8 mouse cellular contexts compared by ENCODE assay signal in the genomic region with DNA sequence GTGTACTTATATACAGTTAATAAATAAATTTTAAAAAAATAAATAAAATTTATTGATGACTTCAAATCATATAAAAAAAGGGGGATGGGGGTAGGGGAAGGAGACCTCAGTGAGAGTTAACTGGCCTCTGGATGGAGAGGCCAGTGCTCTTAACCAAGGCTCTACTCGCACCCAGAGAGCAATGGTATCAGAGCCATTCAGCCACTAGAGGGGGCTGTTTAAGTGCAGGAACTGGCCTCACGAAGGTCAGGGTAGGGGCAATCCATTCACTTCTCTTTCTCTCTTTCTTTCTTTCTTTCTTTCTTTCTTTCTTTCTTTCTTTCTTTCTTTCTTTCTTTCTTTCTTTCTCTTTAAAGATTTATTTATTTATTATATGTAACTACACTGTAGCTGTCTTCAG. TPM values are rescaled to one million over a fixed set of nuclear protein-coding genes. Genes with fewer than 3 reads are reported as not detected.
A peak's percentile ranks its signal among the peaks of the same experiment; 100 is the strongest.
DNase-seq lines count a peak whose midpoint lies in the region; ATAC-seq and TF ChIP-seq lines count a peak whose summit lies in the region.

No protein-coding gene starts in this region.

- H3K27ac ChIP-seq in heart, adult 2 months = no peak overlapping the region
- H3K27ac ChIP-seq in heart, embryonic 11.5 days (ENCODE audit: low read depth, low read length) = no peak overlapping the region
- H3K27ac ChIP-seq in bone marrow macrophage, adult 2 months (ENCODE audit: insufficient read depth, low read depth, low read length) = no peak overlapping the region
- no peak overlapping the region for H3K27ac ChIP-seq in kidney, postnatal 0 days
- no peak overlapping the region for H3K27ac ChIP-seq in intestine, embryonic 15.5 days

- H3K4me3 ChIP-seq in heart, adult 2 months = no peak overlapping the region
- no peak overlapping the region for H3K4me3 ChIP-seq in heart, embryonic 11.5 days (ENCODE audit: low read depth, low read length)
- no peak overlapping the region for H3K4me3 ChIP-seq in bone marrow macrophage, adult 2 months (ENCODE audit: insufficient read depth, low read length)
- no peak overlapping the region for H3K4me3 ChIP-seq in kidney, postnatal 0 days (replicated peaks; ENCODE audit: low read depth, low read length)
- no peak overlapping the region for H3K4me3 ChIP-seq in intestine, embryonic 15.5 days (replicated peaks)

- TF ChIP-seq CTCF in heart, adult 2 months (IDR thresholded peaks at IDR 0.05) = peak; percentile 83
- TF ChIP-seq CTCF in bone marrow macrophage, adult 2 months (IDR thresholded peaks at IDR 0.05; ENCODE audit: low read depth, low read length) = peak; percentile 84; the same call in 1 of the 2 replicates
- TF ChIP-seq CTCF in kidney, postnatal 0 days (IDR thresholded peaks at IDR 0.05; ENCODE audit: low read depth) = peak; percentile 67

- H3K9me3 ChIP-seq in heart, embryonic 11.5 days (replicated peaks; ENCODE audit: control insufficient read depth, low read length) = no peaks in the 10 kb centered on the region
- H3K9me3 ChIP-seq in kidney, postnatal 0 days (replicated peaks; ENCODE audit: low read length) = no peaks in the 10 kb centered on the region
- no peaks in the 10 kb centered on the region for H3K9me3 ChIP-seq in intestine, embryonic 15.5 days

- no peaks in the 10 kb centered on the region for H3K4me1 ChIP-seq in heart, adult 2 months (ENCODE audit: control insufficient read depth, insufficient read depth, low read length)
- H3K4me1 ChIP-seq in heart, embryonic 11.5 days (ENCODE audit: control insufficient read depth, insufficient read depth, low read length) = peaks cover 6% of the 10 kb centered on the region
- H3K4me1 ChIP-seq in bone marrow macrophage, adult 2 months (ENCODE audit: control insufficient read depth, insufficient read depth, low read length) = peaks cover 10% of the 10 kb centered on the region; the same call in 1 of the 2 replicates
- peaks cover 14% of the 10 kb centered on the region for H3K4me1 ChIP-seq in kidney, postnatal 0 days (replicated peaks; ENCODE audit: insufficient read depth, low read length)
- H3K4me1 ChIP-seq in intestine, embryonic 15.5 days (replicated peaks) = peaks cover 3% of the 10 kb centered on the region; the same call in 1 of the 2 replicates

- H3K79me2 ChIP-seq in heart, adult 2 months (replicated peaks; ENCODE audit: control insufficient read depth, insufficient read depth, low read length) = no peaks in the 10 kb centered on the region

- no peak for TF ChIP-seq POLR2A in heart, adult 2 months (IDR thresholded peaks at IDR 0.05; ENCODE audit: insufficient read depth, low read depth, low read length)
- TF ChIP-seq POLR2A in bone marrow macrophage, adult 2 months (IDR thresholded peaks at IDR 0.05; ENCODE audit: borderline replicate concordance, low read depth, low read length) = no peak

- no peaks in the 10 kb centered on the region for H3K36me3 ChIP-seq in heart, adult 2 months (ENCODE audit: control insufficient read depth, insufficient read depth, low read length)
- H3K36me3 ChIP-seq in heart, embryonic 11.5 days (ENCODE audit: control insufficient read depth, insufficient read depth, low read length) = peaks cover 5% of the 10 kb centered on the region
- H3K36me3 ChIP-seq in kidney, postnatal 0 days (ENCODE audit: insufficient read depth, low read length) = 0 out of 2 replicates have a peak, but pooled peaks cover 3% of the 10 kb centered on the region
- H3K36me3 ChIP-seq in intestine, embryonic 15.5 days = peaks cover 6% of the 10 kb centered on the region; the same call in 1 of the 2 replicates

- no peak for DNase-seq in heart, adult 2 months
- peak; percentile 38 to 61 for DNase-seq in CD8-positive naive resting alpha-beta T cell, adult 2 months (ENCODE audit: low read depth in 2 of 2, low spot score in 2 of 2)
- peak; percentile 44 for DNase-seq in kidney, postnatal 0 days (ENCODE audit: low spot score)
- DNase-seq in spleen, adult 12 weeks (ENCODE audit: low spot score) = peak; percentile 43
- DNase-seq in left cerebral cortex, postnatal 14 days (ENCODE audit: low spot score in 2 of 2) = no peak

- H3K4me2 ChIP-seq in heart, embryonic 11.5 days = no peak overlapping the region
- H3K4me2 ChIP-seq in kidney, postnatal 0 days (ENCODE audit: low read length) = no peak overlapping the region
- H3K4me2 ChIP-seq in intestine, embryonic 15.5 days (replicated peaks) = no peak overlapping the region

- no peak for TF ChIP-seq EP300 in heart, adult 2 months (IDR thresholded peaks at IDR 0.05; ENCODE audit: insufficient read depth, low read depth, low read length)

- 31% methylated on average over 2 of the region's 2 CpGs for WGBS in heart, adult 2 months
- 25% methylated on average over 2 of the region's 2 CpGs for WGBS in heart, embryonic 11.5 days (ENCODE audit: insufficient replicate concordance)
- 48% methylated on average over 2 of the region's 2 CpGs for WGBS in kidney, postnatal 0 days
- WGBS in intestine, embryonic 15.5 days = 38% methylated on average over 2 of the region's 2 CpGs

- intact Hi-C loops in heart, adult 2 months (cut with DNase I) = no loop called here
- intact Hi-C loops in left cerebral cortex, postnatal 14 days (cut with DNase I) = no loop called here

- H3K27me3 ChIP-seq in heart, adult 2 months (ENCODE audit: control insufficient read depth, insufficient read depth, low read length) = no peaks in the 10 kb centered on the region
- H3K27me3 ChIP-seq in heart, embryonic 11.5 days (ENCODE audit: control insufficient read depth, insufficient read depth, low read length) = no peaks in the 10 kb centered on the region
- no peaks in the 10 kb centered on the region for H3K27me3 ChIP-seq in kidney, postnatal 0 days (ENCODE audit: insufficient read depth, low read length)
- no peaks in the 10 kb centered on the region for H3K27me3 ChIP-seq in intestine, embryonic 15.5 days (replicated peaks)

- H3K9ac ChIP-seq in heart, adult 2 months (ENCODE audit: low read depth, low read length) = no peak overlapping the region
- no peak overlapping the region for H3K9ac ChIP-seq in heart, embryonic 11.5 days (ENCODE audit: low read depth, low read length)
- H3K9ac ChIP-seq in kidney, postnatal 0 days (ENCODE audit: low read depth, low read length) = no peak overlapping the region
- no peak overlapping the region for H3K9ac ChIP-seq in intestine, embryonic 15.5 days

- no peak for ATAC-seq in heart, embryonic 11.5 days (replicated peaks; ENCODE audit: insufficient number of reproducible peaks, low FRiP score, low TSS enrichment)
- no peak for ATAC-seq in kidney, postnatal 0 days (replicated peaks; ENCODE audit: low FRiP score, low read depth)
- no peak for ATAC-seq in intestine, embryonic 15.5 days

RNA-seq across cellular contexts. Expression of a gene that starts 4.7 kb away (rescaled TPM):
- total RNA-seq in heart, adult 2 months (2021) = 1 to 10 TPM; 1.6 to 1.7 TPM
- 2.3 and 3.5 TPM in 2 replicates for polyA plus RNA-seq in heart, adult 2 months (2012; rRNA removed)
- polyA plus RNA-seq in heart, embryonic 11.5 days (2014; fragmentation: Nextera tagmentation; extraction: Ambion mirVana) = 1.3 TPM in 2 replicates
- 0.68 and 0.71 TPM in 2 replicates for polyA plus RNA-seq in bone marrow macrophage, adult 2 months (2012; ENCODE audit: insufficient read depth, insufficient read length, missing spikeins)
- 6.3 and 7.4 TPM in 2 replicates for polyA plus RNA-seq in kidney, postnatal 0 days (2015; fragmentation: Nextera tagmentation; extraction: Ambion mirVana)
- 20.6 and 21.6 TPM in 2 replicates for polyA plus RNA-seq in intestine, embryonic 15.5 days (2015; fragmentation: Nextera tagmentation; extraction: Ambion mirVana)
- total RNA-seq in left cerebral cortex, postnatal 14 days (2021) = under 1 TPM; 0.99 TPM

RNA-seq across cellular contexts. Expression of a gene that starts 4.8 kb away (rescaled TPM):
- total RNA-seq in heart, adult 2 months (2021) = 10 to 100 TPM; 42.7 to 45.8 TPM
- 44.4 and 66.9 TPM in 2 replicates for polyA plus RNA-seq in heart, adult 2 months (2012; rRNA removed)
- polyA plus RNA-seq in heart, embryonic 11.5 days (2014; fragmentation: Nextera tagmentation; extraction: Ambion mirVana) = 35.2 and 37.8 TPM in 2 replicates
- polyA plus RNA-seq in bone marrow macrophage, adult 2 months (2012; ENCODE audit: insufficient read depth, insufficient read length, missing spikeins) = 26.0 and 27.8 TPM in 2 replicates
- 26.7 and 30.9 TPM in 2 replicates for polyA plus RNA-seq in kidney, postnatal 0 days (2015; fragmentation: Nextera tagmentation; extraction: Ambion mirVana)
- 39.9 and 45.8 TPM in 2 replicates for polyA plus RNA-seq in intestine, embryonic 15.5 days (2015; fragmentation: Nextera tagmentation; extraction: Ambion mirVana)
- 10 to 100 TPM; 69.6 to 72.0 TPM for total RNA-seq in left cerebral cortex, postnatal 14 days (2021)

RNA-seq across cellular contexts. Expression of a gene that starts 6.5 kb away (rescaled TPM):
- 10 to 100 TPM; 75.6 to 80.9 TPM for total RNA-seq in heart, adult 2 months (2021)
- polyA plus RNA-seq in heart, adult 2 months (2012; rRNA removed) = 98.0 and 105 TPM in 2 replicates
- 106 and 118 TPM in 2 replicates for polyA plus RNA-seq in heart, embryonic 11.5 days (2014; fragmentation: Nextera tagmentation; extraction: Ambion mirVana)
- 401 and 428 TPM in 2 replicates for polyA plus RNA-seq in bone marrow macrophage, adult 2 months (2012; ENCODE audit: insufficient read depth, insufficient read length, missing spikeins)
- 306 and 328 TPM in 2 replicates for polyA plus RNA-seq in kidney, postnatal 0 days (2015; fragmentation: Nextera tagmentation; extraction: Ambion mirVana)
- polyA plus RNA-seq in intestine, embryonic 15.5 days (2015; fragmentation: Nextera tagmentation; extraction: Ambion mirVana) = 268 and 282 TPM in 2 replicates
- total RNA-seq in left cerebral cortex, postnatal 14 days (2021) = 10 to 100 TPM; 84.4 to 93.6 TPM

RNA-seq across cellular contexts. Expression of a gene that starts 33.1 kb away (rescaled TPM):
- total RNA-seq in heart, adult 2 months (2021) = under 1 TPM; 0.44 to 0.57 TPM
- 5.0 and 7.5 TPM in 2 replicates for polyA plus RNA-seq in heart, adult 2 months (2012; rRNA removed)
- 2.7 and 3.0 TPM in 2 replicates for polyA plus RNA-seq in heart, embryonic 11.5 days (2014; fragmentation: Nextera tagmentation; extraction: Ambion mirVana)
- polyA plus RNA-seq in bone marrow macrophage, adult 2 months (2012; ENCODE audit: insufficient read depth, insufficient read length, missing spikeins) = not detected in 2 replicates
- polyA plus RNA-seq in kidney, postnatal 0 days (2015; fragmentation: Nextera tagmentation; extraction: Ambion mirVana) = 15.4 and 16.6 TPM in 2 replicates
- polyA plus RNA-seq in intestine, embryonic 15.5 days (2015; fragmentation: Nextera tagmentation; extraction: Ambion mirVana) = 3.7 and 4.2 TPM in 2 replicates
- total RNA-seq in left cerebral cortex, postnatal 14 days (2021) = 1 to 10 TPM; 2.5 to 3.3 TPM

RNA-seq across cellular contexts. Expression of a gene that starts 34.4 kb away (rescaled TPM):
- total RNA-seq in heart, adult 2 months (2021) = 100 to 1,000 TPM; 169 to 172 TPM
- polyA plus RNA-seq in heart, adult 2 months (2012; rRNA removed) = 124 and 183 TPM in 2 replicates
- 491 and 516 TPM in 2 replicates for polyA plus RNA-seq in heart, embryonic 11.5 days (2014; fragmentation: Nextera tagmentation; extraction: Ambion mirVana)
- polyA plus RNA-seq in bone marrow macrophage, adult 2 months (2012; ENCODE audit: insufficient read depth, insufficient read length, missing spikeins) = 75.3 and 76.5 TPM in 2 replicates
- polyA plus RNA-seq in kidney, postnatal 0 days (2015; fragmentation: Nextera tagmentation; extraction: Ambion mirVana) = 373 and 411 TPM in 2 replicates
- 520 and 528 TPM in 2 replicates for polyA plus RNA-seq in intestine, embryonic 15.5 days (2015; fragmentation: Nextera tagmentation; extraction: Ambion mirVana)
- 100 to 1,000 TPM; 163 to 170 TPM for total RNA-seq in left cerebral cortex, postnatal 14 days (2021)

Comparison
In these comparisons a context has a peak if more than half of its experiments do, and no peak if none do; other contexts are left out.
1. DNase-seq: peak in CD8-positive naive resting alpha-beta T cell, adult 2 months (2 of 2), kidney, postnatal 0 days (single experiment) and spleen, adult 12 weeks (single experiment); none in heart, adult 2 months (0 of 2) and left cerebral cortex, postnatal 14 days (0 of 2).
2. Peak in every context shown above with its lines, with median percentiles within 50 percentile points of each other: CTCF ChIP-seq.